Mouse (Mus musculus) kidney, adult 8-10 months (tissue): ENCODE measurements around the gene Ppp2r5c.

ENCODE experiments used
- DNase-seq, 2 experiments: peaks; one replicate each; pipeline ENCODE4 v3.0.0; 2022

Gene Ppp2r5c

DNA sequence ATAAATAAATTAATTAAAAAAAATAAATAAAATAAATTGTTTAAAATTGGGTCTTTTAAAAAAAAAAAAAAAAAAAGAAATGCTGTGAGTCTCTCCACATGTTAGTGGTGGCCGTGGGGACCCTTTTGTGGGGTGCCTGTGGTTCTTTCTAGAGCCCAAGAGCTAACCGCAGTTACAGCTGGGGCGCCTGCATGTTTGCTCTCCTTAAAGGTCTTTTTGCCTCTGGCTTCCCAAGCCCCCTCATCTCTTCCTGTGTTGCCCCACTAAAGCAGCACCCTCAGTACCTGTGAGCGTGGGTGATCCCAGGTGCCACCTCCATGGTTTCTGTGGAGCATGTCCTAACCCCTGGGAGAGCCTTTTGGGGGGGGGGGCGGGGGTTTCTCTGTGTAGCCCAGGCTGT, 45.5 kb downstream of the Ppp2r5c start:
- no peak for DNase-seq

DNA sequence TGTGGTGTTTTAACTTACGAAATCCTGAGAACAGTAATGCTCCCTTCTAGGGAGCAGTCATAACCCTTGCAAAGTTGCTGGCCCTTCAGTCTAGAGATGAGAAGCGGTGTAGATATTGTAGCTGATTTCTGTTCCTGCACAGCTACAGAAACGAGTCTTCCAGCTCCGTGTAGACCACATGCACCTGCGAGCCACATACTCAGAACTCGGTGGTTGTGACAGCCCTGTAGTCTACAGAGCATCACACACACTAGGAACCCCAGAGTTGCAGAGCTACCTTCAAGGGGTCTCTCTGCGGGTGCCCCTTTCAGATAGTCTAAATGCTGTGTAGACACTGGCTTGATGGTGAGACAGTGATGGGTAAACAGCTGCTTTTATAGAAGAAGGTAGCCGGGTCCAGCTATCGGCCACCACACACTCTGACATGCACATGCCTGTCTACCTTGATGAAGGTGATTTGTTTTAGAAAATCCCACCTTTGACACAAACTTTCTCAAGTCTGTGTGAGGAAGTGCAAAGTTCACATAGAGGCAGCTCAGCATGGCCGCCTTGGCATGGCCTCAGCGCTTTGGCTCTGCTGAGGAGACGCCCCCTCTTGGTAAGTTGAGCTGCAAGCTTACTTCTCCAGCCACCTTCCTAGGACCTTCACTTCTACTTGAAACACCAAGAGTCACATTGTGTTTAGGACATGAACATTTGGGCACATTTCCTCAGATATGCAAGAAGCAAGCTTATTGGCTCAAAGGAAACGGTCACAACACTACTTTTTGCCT, 46.9 kb downstream of the Ppp2r5c start:
- no peak for DNase-seq

DNA sequence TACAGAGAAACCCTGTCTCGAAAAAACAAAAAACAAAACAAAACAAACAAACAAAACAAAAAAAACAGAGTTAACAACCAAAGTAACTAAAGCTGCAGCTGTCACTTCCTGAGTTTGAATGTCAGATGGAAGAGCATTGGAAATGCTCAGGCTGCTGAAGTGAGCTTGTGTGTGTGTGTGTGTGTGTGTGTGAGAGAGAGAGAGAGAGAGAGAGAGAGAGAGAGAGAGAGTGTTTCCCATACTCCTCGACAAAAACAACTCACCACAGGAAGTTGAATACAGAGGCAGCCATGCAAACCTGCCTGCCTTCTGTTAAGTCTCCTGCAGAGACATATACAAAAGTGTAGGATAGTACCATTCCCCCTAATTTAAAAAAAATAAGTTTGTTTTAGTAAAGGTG, 47.9 kb downstream of the Ppp2r5c start:
- no peak for DNase-seq

DNA sequence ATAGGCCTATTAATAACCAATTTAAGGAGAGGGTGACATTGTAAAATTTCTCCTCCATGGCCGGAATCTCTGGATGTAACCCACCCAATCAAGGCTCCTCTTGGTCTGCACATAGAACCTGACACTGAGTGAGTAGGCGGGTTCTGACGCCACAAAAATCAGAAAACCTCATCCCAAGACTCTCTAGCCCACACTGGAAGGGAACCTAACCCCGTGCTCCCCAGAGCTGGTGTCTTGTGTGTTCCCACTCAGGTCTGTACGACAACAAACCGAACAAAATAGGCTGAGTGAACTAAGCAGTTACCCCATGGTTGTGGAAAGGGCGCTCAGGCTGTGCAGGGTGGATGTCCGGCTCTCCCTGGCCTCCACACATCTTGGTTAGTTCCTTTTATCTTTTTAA, 48.3 kb downstream of the Ppp2r5c start:
- no peak for DNase-seq

DNA sequence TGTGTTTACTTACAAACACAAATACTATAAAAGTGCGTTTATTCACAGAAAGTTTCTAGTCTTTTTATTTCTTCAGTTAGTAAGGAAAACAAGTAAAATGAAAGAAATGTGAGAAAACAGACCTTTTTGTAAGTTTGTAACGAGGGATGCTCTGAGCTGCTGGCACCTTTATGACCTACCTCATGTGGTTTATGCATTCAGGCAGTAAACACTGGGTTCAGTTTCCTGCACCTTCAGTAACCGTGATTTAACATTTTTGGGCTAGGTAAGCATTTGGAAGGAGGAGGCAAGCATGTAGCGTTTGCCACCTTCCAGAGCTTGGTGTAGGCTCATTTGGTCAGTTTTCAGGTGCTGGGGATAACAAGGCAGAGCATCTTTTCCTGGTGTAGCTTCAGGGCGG, 49.1 kb downstream of the Ppp2r5c start:
- no peak for DNase-seq

DNA sequence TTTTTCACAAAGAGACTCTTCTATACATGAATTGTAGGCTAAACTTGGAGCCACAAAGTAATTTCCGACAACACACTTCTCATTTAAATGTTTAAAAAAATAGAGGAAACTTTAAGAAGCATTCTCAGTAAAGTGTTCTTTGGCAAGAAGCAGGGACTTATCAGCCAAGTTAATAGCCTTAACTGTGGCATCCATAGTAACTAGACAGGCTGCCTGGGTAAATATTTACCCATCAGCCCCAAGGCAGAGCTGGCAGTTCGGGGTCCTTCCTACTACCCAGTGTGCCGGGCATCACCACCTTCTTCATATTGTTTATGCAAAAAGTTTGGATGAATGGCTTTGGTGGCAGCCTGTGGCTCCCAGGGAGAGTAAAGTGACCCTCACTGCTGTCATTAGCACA, 50.1 kb downstream of the Ppp2r5c start:
- peak in 1 of 2 experiments; percentile 45 for DNase-seq

DNA sequence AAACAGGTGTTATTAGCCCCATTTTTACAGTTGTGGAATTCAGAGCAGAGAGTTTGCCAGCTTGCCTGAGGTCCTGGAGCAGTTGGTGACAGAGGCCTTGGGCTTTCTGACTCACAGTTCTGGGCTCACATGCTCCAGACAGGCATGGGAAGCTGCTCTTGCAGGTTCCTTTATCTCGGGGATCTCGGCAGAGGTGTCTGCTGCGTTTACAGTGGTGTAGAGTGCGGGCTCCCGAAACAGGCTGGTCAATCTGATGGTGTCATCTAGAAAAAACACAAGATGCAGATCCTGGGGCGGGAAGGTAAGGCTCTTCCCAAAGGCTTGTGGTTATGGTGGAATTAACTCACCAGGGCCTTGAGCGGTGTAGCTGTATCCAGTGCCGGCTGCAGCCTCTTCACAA, 50.6 kb downstream of the Ppp2r5c start:
- no peak for DNase-seq

DNA sequence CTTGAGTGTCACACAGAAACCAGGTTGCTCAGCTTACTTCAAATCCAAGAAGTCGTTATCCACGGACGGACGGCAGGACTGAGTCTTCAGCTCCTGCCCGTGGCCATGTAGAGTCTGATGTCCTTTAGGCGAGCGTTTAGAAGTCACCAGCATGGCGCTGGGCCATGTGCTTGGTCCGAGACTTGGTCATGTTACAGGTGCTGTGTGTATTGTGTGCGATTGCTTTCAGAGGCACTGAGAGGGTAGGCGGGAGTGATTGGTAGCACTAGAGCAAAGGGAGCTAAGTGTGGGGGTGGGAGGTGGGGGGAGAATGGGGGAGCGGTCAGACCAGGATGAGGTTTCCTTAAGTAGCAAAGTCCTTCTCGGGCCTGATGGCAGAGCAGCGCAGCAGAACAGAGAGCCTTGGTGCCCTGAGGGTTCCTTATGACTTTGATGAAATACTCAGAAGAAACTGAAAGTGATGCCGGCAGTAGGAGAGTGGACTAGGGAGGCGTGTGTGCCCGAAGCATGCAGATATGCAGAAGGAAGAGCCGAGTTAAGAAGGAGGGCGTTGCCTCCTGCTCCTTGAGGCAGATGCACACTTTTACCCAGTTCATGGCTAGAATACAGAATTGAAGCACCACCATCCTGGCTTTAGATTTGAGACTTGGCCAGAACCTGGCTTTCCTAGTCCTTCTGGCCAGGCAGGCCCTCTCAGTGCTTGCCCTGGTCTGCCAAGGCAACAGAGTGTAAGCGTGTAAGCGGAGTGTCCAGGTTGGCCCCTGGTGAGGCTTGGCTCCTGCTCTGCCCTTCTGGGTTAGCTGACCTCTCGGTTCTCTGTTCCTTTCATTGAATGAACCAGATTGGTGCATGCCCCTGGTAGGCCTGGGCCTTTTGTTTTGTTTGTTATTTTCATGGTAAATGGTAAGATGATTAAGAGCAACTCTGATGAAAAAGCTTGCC, 51.6 kb downstream of the Ppp2r5c start:
- DNase-seq = no peak

DNA sequence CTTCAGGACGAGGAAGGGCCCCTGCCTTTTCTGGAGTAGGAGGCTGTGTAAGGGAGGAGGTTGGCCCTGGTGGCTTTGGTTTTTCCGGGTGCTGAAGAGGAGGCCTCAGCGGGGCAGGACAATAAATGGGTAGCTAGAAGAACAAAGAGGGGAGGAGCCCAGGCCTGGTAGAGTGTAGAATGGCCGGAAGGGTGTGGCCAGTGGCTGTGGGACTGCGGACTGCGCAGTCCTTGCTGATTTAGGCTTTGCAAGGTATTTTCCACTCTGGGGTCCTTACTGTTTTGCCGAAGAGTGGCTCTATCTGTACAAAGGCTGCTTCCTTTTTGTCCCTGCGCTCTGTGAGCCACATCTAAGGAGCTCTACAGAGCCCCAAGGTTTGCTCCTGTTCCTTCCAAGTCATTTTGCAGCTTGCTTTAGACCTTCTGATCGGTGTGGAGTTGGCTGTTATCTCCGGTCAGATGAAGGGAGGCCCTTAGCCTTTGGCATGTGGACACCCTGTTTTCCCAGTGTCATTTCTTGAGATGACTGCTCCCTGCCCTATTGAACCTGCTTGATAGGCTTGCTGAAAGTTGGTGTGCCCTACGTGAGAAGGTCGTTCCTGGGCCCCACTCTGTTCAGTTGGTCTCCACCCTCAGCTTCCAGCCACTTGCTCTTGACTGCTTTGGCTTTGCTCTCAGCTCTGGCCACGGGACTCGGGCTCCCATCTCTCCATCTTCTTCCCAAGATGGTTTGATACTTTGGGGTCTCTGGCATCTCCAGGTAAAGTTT, 52.5 kb downstream of the Ppp2r5c start:
- peak; percentile 46 to 48 for DNase-seq

DNA sequence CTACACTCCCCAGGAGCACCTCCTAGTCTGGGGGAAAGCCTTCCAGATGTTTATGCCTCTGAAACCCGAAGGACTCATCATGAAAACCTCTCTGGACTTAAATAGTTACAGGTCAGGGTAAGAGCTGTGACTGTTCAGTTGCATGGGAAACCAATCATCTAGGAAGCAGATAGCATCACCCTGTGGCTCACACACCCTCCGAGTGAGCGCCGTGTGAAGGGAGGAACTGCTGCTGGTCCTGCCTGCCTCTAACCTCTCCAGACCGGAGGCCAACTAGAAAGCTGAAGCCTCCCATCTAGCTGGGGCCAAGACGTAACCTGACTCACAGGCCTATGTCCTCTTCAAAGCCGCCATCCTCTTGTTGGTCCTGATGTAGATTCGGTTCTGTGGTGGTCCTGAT, 53.2 kb downstream of the Ppp2r5c start:
- no peak for DNase-seq

DNA sequence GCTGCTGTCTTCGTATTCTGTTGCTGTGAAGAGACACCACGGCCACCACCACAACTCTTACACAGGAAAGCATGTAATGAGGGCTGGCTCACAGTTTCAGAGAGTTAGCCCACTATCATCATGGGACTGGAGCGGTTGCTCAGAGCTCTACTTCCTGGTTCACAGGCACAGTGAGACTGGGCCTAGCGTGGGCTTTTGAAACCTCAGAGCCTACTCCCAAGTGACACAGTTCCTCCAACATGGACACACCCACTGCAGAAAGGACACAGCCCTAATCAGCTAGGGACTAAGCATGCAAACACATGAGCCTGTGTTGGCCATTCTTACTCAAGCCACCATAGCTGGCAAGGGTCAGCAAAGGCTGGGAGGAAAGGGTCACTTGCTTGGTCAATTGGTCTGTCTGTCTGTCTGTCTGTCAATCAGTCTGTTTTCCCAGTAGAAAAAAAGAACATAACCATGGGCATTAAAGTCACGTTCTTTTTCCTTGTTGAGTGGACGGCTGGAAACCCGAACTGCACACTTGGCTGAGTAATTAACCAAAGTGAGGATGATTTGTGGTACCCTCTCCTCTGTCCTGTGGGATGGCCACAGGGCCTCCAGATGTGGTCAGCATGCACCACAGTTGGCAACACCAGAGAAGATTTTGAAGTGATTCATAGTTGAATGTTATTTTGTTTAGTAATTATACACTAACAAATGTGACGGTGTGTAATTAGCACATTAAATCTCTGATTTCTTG, 56.7 kb downstream of the Ppp2r5c start:
- no peak for DNase-seq

DNA sequence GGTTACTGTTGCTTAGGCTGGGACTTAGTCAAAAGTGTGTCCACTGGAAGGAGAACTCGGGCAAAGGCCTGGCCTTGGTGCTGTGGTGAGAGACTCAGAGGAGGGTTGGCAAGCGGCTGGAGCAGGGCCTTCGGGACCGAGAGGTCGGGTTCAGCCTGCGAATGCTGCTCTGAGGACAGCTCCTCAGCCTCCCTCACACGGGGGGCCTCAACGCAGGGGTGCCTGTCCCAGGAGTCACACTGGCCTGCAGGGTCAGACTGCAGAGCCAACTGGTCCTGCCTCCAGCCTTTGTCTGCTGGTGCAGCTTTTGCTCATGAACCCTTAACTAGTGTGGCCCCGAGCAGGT, 57.2 kb downstream of the Ppp2r5c start:
- DNase-seq = no peak

DNA sequence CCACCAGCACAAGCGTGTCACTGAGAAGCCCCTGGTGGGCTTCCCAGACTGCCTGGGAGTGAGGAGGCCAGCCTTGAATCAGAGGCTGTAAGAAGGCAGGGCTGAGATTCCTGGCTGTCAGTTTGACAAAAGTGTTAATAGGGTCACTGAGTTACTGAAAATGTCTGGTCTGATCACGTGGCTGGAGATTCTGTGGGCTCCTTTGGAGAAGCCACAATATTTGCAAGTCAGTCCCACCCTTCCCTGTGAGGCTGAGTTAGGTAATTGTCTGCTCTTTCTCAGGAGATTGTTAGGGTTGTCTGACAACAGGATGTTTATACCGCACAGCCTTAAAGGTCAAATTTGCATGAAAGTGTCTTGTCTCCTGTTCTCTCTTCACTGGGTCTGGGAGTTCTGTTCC, 57.9 kb downstream of the Ppp2r5c start:
- no peak for DNase-seq

DNA sequence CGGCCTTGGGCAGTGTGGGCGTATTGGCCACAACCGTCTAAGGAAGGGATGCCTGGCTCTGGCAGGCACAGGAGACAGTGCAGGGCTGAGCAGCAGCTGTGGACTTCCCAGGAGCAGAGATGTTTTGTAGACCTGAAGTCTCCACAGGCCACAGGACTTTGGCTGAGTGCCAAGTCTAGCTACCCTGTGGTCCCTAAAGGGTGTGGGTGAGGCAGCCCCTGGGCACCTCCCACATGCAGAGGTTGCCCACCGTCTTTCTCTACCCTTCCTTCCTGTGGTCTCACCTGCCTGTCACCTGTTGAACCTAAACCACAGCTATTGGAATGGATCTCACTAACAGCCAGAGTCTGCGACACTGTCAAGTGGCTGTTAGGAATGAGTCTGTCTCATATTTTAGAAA, 59.1 kb downstream of the Ppp2r5c start:
- no peak for DNase-seq

DNA sequence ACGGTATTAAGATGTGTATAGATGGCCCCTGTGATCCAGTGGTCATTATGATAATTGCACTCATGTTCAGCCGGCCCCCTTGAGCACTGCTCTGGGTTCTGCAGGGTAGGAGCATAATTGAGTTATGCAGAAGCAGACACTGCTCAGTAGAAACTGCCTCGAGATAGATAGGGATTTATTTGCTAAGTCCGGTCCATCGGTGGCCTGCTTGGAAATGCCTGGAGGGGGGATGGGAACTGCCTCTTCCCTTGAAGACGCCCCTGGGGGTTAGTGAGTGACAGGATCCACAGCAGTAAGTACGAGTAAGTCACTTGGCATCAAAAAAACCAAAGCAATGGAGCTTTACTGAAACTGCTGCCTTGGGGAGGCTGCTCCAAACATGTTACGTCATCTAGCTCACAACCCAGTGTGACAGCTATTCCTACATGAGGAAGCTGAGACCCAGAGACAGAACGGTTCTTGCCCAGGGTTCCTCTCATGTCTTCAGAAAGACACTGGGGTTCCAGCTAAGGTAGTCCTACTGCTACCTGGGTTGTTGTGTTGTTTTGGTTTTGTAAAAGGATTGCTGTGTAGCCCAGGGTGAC, 60.9 kb downstream of the Ppp2r5c start:
- DNase-seq = no peak

DNA sequence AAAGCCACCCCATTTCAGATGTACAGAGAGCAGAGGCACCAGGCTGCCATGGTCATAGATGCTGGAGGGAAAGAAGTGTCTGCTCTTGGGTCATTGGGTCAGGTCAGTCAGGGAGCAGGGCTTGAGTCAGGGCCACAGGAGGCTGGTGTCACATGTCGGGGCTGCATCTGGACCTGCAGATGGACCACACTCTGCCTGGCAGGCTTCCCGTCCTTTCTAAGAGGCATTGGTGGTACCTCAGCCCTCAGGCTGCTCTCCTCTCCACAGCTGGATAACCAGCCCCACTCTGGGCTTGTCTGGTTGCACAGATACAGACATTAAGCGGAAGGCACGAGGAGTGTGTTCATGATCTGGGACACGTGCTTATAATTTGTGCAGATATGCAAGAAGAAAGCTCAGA, 61.8 kb downstream of the Ppp2r5c start:
- no peak for DNase-seq

DNA sequence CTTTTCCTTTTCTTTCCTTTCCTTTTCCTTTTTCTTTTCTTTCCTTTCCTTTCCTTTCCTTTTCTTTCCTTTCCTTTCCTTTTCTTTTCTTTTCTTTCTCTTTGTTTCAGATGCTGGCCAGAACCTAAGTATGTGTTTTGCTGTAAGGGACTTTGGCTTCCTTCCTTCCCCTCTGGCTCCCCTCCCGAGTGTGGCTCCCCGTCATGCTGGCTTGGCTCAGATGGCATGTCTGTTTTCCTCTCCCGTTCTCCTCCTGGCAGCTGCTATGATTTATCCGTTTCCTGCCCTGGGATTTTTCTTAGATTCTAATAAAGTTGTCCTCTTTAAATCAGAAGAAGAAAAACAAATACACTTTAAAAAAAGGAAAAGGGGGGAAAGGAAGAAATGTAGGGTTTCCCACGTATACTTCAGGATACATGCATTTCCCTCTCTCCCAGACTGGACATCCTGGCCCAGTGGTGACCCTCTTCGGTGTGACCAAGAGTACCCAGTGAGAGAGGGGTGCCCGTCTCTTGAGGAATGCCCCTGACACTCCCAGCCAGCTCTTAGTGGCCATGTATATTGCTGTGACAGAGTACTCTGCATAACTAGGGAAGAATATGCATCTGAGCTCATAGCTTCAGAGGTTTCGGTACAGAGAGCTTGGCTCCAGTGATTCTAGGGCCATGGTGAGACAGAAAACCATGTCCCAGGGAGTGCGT, 63.4 kb downstream of the Ppp2r5c start:
- peak; percentile 59 to 68 for DNase-seq

DNA sequence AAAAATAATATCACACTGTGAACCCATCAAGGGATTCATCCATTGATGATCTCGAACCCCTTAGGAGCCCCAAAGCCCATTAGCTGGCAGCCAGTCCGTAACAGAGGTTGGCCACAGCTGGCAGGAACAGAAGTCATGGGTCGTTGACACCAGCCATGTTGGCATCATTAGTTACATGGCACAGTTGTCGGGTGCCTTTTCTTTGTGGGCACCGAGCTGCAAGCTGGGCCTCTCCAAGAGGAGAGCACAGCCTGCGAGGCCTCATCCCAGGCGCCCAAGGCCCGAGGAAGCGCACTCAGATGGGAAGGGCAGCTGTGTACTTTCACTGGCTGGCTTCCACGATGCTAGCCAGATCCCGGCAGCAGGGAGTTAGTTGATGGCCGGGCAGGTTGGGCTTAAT, 64.3 kb downstream of the Ppp2r5c start:
- no peak for DNase-seq

DNA sequence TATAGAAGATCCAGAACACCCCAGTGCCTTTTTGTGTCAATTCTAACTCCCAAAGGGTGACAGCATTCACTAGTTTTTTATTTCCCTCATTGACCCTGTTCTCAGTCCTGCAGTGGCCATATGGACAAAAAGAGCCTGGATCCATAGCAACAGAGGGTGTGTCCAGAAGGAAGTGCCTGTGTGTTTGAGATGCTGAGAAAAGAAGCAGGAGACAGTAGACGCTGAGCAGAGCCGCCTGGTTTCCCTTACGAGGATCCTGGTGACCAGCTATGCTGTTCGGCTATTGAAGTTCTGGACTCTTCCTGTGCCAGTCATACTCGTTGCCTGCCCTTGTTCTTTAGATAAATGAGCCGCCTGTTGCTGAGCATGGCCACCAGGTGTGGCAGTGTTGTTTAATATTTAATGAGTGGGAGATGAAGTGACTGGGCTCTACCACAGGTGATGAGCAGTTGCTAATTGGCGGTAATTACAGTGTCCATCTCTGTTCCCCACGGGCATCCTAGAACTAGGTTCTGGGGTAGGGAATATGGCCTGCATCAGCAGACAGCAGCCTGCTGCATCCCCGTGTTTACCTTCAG, 65.0 kb downstream of the Ppp2r5c start:
- no peak for DNase-seq

DNA sequence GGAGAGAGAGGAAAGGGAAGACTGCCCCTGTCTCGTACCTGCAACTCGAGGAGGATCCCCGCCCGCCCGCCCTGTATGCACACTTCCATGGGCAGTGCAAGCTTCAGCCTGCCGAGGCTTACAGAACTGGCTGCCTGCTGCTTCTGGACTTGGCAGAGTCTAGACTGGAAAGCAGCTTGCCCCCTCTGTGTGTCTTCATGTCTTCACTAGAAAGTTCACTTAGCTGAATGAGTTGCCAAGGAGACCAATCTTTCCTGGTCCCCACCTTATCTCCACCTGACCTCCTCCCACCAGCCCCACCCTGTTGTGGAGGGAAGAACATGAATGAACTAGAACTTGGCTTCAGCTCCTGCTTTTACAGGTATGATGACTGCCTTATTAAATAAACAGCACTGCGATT, 66.0 kb downstream of the Ppp2r5c start:
- no peak for DNase-seq

DNA sequence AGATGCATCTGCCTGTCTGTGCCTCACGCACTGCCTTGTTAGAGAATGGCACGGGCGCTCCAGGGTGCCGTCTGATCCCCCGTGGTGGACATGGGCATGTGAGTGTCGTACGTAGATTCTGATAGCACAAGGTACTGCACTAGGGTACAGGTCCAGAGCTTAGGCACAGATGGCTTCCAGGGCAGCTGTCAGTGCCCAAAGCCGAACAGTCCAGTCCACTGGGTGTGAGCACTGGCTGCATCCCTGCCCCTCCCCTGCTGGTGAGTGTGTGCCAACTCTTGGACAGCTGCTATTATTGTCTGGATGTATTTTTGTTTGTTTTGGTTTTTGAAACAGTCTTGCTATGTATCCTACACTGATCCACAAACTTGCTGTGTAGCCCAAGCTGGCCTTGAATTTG, 68.8 kb downstream of the Ppp2r5c start:
- no peak for DNase-seq
